ENCODE assay signal across 8 mouse cellular contexts in the genomic region with DNA sequence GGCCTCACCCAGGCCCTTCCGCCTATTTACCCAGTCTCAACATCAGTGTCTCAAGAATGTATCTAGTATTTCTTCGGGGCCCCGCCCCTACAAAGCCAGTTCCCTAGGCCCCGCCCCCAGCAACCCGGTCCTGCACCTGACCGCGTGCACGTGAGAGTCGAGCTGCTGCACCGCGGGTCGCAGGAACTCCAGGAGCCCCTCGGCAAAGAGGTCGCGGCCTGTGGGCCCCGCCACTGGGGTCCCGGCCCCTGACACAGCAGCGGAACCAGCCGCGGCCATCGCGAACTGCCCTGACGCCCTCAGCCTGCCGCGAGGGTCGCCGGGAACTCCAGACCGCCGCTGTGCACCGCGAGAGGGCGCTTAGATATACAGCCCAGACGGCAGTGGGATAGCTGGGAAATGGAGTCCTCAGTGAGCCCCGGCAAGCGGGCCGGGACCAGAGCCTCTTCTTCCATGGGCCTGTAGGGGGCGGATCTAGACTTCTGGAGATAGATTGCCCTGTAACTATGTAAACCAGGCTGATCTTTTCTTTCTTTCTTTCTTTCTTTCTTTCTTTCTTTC. TPM values are rescaled to one million over a fixed set of nuclear protein-coding genes. Genes with fewer than 3 reads are reported as not detected.
A peak's percentile ranks its signal among the peaks of the same experiment; 100 is the strongest.
DNase-seq lines count a peak whose midpoint lies in the region; ATAC-seq lines count a peak whose summit lies in the region.

A gene (minus strand): TSS at position 338 of the 561 bp plus-strand sequence.

- peak; percentile 97 for ATAC-seq in inflammation-experienced regulatory T-cells, adult 6 months
- ATAC-seq in megakaryocyte-erythroid progenitor cell, adult 5-6 weeks (replicated peaks; ENCODE audit: low FRiP score, low TSS enrichment, poor library complexity, severe bottlenecking) = peak; percentile 98

- intact Hi-C loops in gastrocnemius, postnatal 14 days (cut with DNase I; ENCODE audit: low total_unique reads) = no loop called here
- intact Hi-C loops in left cerebral cortex, postnatal 10 days (cut with DNase I) = loop anchor here (2.0 to 5.0 kb wide), 2 partner anchors 162 to 217 kb away; no protein-coding TSS in a partner anchor

- DNase-seq in adipocyte (ENCODE audit: low spot score) = peak; percentile 96
- peak; percentile 97 for DNase-seq in embryo, embryonic 10 days (ENCODE audit: low spot score)
- DNase-seq in gastrocnemius, postnatal 14 days = peak; percentile 95
- DNase-seq in left cerebral cortex, postnatal 10 days (ENCODE audit: extremely low spot score in 1 of 2, low spot score in 2 of 2) = peak; percentile 92 to 97
- DNase-seq in right cerebral cortex, postnatal 25 days = peak; percentile 93
- peak; percentile 95 to 96 for DNase-seq in urinary bladder, postnatal 4 days (ENCODE audit: low spot score in 2 of 2)

RNA-seq across cellular contexts. Expression of the gene that starts here (rescaled TPM):
- 10 to 100 TPM; 57.3 to 59.6 TPM for total RNA-seq in gastrocnemius, postnatal 14 days (2021)
- polyA plus RNA-seq in inflammation-experienced regulatory T-cells, adult 6 months (2017; shearing (Covaris generic)) = 10 to 100 TPM; 53.6 to 73.0 (median 71.1) TPM
- total RNA-seq in left cerebral cortex, postnatal 10 days (2021) = 10 to 100 TPM; 46.7 to 47.9 TPM
- total RNA-seq in megakaryocyte-erythroid progenitor cell, adult 5-6 weeks (2014; fragmentation: Nextera tagmentation) = 37.0 and 38.1 TPM in 2 replicates
- total RNA-seq in megakaryocyte-erythroid progenitor cell, adult 5-6 weeks (2017) = 19.5 and 48.6 TPM in 2 replicates

Comparison
In these comparisons a context has a peak if more than half of its experiments do, and no peak if none do; other contexts are left out.
1. Peak in every context shown above with its lines: DNase-seq and ATAC-seq.